Mouse (Mus musculus) CD4-positive, CD25-positive, alpha-beta regulatory T cell, adult 4 months (primary cell): Measurements from ENCODE around the gene Arid1a. TPM values are rescaled to one million over a fixed set of nuclear protein-coding genes. Genes with fewer than 3 reads are reported as not detected.
A peak's percentile ranks its signal among the peaks of the same experiment; 100 is the strongest.

ENCODE experiments used
- ATAC-seq: one replicate; pipeline ENCODE4 v1.8.0; 2017
- polyA plus RNA-seq, 2 experiments: library from polyadenylated mRNA; unstranded; fragments of 100-300 nt; shearing (Covaris generic); gene quantifications; one replicate each; pipeline ENCODE4 v1.2.1; 2017

Gene Arid1a
- polyA plus RNA-seq, 2 experiments from 2014 or later = 74.4 to 76.7 TPM

GRCm38 (mm10) chr4:133730122-133730521 is 26.4 kb downstream of the Arid1a start:
- peak; percentile 16 for ATAC-seq

- ATAC-seq = peak; percentile 68
Observed at GRCm38 (mm10) chr4:133729541-133730093, 27.0 kb downstream of the Arid1a start.

- no peak for ATAC-seq
Observed at GRCm38 (mm10) chr4:133729007-133729406, 27.6 kb downstream of the Arid1a start.

- ATAC-seq = no peak
Observed at GRCm38 (mm10) chr4:133728256-133728655, 28.3 kb downstream of the Arid1a start.

GRCm38 (mm10) chr4:133725706-133726105 is 30.9 kb downstream of the Arid1a start:
- peak; percentile 48 for ATAC-seq

- ATAC-seq = peak; percentile 34
Observed at GRCm38 (mm10) chr4:133719791-133720190, 36.8 kb downstream of the Arid1a start.

GRCm38 (mm10) chr4:133712755-133713154 is 43.8 kb downstream of the Arid1a start:
- ATAC-seq = peak; percentile 46

- ATAC-seq = peak; percentile 55
Observed at GRCm38 (mm10) chr4:133711307-133712076, 45.1 kb downstream of the Arid1a start.

DNA sequence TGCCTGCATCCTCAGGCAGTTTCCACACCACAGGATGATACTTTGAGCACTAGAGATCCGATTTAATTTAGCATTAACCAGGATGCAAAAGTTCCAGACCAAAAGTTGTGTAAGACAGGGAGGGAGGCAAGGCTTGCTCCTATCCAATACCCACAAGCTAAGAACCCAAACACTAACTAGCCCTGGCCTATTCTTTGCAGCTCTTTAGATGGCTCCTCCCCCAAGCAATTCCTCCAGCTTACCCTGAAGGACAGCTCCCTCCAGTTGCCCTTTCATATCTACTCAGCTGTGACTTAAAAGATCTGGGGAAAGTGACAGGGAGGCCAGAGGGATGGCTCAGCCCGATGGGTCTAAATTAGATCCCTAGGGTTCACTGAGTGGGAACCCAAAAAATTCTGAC is 47.2 kb downstream of the Arid1a start:
- no peak for ATAC-seq

- no peak for ATAC-seq
Observed at GRCm38 (mm10) chr4:133707464-133707863, 49.1 kb downstream of the Arid1a start.

- ATAC-seq = peak; percentile 94
Observed at GRCm38 (mm10) chr4:133706956-133707355, 49.6 kb downstream of the Arid1a start.

GRCm38 (mm10) chr4:133705062-133705461 is 51.5 kb downstream of the Arid1a start:
- no peak for ATAC-seq

GRCm38 (mm10) chr4:133700905-133701368 is 55.6 kb downstream of the Arid1a start:
- no peak for ATAC-seq

DNA sequence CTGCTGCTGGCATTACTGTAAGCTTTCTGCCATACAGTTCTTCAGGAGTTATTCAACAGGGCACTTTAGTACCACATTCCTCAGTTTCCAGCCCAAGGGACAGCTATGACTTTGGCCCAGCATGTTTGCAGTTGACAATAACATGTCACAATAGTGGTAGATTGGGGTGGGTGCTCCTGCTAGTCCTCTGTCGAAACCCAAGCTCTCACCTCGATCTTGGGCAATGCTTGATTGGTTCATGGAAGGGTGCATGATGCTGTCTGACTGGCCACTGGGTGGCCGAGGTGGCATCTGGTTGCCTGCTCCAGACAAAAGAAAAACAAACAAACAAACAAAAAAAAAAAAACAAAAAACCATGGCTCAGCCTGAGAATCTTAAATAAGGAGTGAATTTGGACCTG is 61.2 kb downstream of the Arid1a start:
- ATAC-seq = no peak

- ATAC-seq = no peak
Observed at GRCm38 (mm10) chr4:133690252-133690651, 66.3 kb downstream of the Arid1a start.

DNA sequence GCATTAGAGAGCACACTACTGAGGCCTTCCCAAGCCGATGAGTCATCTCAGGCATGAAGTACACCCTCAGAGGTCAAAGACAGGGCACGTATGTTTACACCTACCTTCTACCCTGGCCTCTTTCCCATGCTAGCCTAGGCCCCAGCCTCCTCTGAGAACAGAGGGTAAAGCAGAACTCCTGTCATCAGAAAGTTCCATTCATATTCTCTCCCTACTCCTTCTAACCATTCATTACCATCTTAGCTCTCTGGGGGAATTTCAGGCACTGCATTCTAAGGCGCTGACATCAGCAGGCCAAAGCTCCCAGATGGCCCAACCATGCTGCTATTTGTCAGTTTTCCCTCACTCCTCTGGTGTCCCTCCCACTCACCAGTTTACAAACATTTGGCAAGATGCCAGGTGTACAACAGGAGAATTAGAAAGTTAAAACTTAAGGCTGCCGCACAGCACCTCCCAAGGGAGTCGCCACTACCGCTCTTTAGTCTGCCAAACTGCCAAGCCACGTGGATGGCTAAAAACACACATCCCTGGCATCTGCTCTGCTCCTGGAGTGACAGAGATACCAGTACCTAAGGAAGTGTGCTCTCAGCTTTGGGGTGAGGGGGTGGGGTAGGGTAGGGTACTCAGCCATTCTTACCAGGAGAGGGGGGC is 68.0 kb downstream of the Arid1a start:
- ATAC-seq = peak; percentile 86

DNA sequence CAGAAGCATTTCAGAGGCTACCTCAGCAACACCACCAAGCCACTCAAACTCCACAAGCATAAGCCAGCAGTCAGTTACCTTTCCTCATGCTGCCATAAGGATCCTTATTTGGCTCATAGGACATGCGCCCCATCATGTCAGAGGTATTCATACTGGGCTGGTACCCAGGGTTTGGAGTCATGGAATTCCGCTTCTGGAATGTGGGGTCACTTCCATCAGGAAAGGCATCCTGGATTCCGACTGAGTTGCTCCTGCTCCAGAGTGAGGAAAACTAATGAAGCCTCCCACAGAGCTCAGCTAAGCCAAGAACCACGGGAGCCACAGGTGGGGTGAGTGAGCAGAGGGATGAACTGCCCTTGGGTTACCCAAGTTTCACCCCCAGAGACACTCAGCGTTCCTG is 69.4 kb downstream of the Arid1a start:
- no peak for ATAC-seq

DNA sequence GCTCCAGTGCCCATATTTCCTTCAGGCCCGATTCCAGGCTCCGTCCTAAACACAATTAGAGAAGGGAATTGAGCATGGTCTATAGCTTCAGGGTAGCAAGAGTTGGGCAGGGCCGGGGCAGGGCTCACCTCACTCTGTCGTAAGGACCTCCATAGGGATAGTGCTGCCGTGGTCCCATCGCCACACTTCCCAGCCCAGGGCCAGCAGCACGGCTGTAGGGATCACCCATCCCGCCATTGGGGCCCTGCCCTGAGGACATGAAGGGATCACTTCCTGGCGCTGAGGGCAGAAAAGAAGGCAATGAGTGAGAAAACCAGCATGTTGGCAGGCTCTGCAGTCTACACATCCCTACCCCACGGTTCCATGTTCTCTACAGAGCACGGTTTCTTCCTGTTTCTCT is 70.1 kb downstream of the Arid1a start:
- ATAC-seq = no peak

GRCm38 (mm10) chr4:133680206-133680786 is 76.3 kb downstream of the Arid1a start:
- ATAC-seq = no peak

DNA sequence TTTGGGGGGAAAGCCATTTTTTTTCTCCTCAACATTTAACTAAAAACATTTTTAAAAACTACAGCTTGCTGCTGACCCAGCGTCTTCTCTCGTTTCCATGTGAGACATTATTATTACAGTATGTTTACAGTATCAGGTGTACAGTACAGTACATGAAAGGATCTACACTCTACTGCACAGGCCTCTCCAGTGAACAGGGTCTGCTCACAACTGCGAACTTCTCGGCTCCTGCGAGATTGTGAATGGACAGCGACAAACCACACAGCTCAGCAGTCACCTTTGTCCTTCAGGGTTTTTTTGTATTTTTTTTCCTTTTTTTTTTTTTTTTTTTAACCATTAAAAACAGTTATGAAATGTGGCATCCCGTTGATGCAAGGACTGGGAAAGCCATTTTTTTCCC is 76.9 kb downstream of the Arid1a start:
- no peak for ATAC-seq

- ATAC-seq = peak; percentile 34
Observed at GRCm38 (mm10) chr4:133677266-133677665, 79.3 kb downstream of the Arid1a start.

DNA sequence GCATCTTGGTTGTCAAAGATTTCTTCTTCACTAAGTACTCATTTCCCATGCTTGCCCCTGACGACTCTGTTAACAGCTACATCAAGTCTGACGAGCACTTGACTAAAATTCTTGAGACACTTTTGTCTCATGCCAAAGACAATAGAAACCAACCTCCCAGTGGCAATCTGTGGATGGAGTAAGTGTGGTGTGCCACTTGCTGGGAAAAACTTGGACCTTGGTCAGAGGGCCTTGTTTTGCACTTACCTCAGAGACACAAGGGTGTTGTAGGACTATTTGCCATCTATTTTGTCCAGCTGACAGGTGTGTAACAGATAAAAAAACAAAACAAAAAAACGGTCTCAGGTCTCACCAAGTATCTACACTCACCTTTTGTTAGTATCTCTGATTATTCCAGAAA is 80.4 kb downstream of the Arid1a start:
- no peak for ATAC-seq

- no peak for ATAC-seq
Observed at GRCm38 (mm10) chr4:133675594-133676016, 81.0 kb downstream of the Arid1a start.
